Mouse (Mus musculus): ENCODE data around the gene Cd2.

The Cd2 gene

GRCm38 (mm10) chr3:101230201-101230600 is 57.5 kb downstream of the Cd2 start:
- no peak for DNase-seq (ENCODE audit: low spot score in 2 of 2)

- no peak for DNase-seq (ENCODE audit: low spot score in 2 of 2)
Measured at GRCm38 (mm10) chr3:101229551-101229930, 58.2 kb downstream of the Cd2 start.

DNA sequence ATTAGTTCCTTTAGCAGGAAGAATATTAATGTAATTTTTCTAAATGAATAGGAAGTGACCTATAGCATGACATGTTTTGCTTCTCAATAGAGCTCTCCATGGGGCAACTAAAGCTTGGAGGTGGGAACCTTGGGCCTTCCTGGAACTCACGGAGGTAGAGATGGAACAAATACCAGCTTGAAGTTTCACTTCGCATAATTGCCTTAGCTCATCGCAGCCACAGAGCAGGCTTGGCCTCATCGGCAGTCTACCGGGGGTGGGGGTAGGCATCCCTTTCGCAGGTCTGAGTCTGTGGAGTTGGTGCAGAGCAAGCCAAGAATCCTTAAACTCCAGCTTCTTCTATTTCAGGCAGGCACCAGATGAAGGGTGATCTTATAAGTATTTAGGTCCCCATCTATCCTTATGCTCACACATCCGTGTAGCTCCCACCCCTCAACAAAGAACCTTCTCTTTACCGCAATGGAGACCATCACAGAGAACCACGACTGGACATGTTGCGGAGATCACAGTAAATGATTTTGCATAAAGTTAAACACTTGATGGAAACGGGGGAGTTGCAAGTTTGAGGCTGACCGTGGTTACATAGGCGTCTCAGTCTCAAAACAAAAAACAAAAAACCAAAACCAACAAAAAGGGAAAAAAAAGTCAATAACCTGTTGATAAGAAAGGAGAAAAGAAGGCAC is 58.7 kb downstream of the Cd2 start:
- no peak for DNase-seq (ENCODE audit: low spot score in 2 of 2)

GRCm38 (mm10) chr3:101228066-101228465 is 59.7 kb downstream of the Cd2 start:
- no peak for DNase-seq (ENCODE audit: low spot score in 2 of 2)
